Mouse (Mus musculus): ENCODE results near the gene Zfp961. TPM values are rescaled to one million over a fixed set of nuclear protein-coding genes. Genes with fewer than 3 reads are reported as not detected.
"Not testable (repeated sequence)": the region's sequence is repeated elsewhere in the genome, so short reads cannot be mapped to it uniquely, and the experiment has no call there.

Gene Zfp961
- polyA plus RNA-seq, 1 experiment: 3.4 TPM

DNA sequence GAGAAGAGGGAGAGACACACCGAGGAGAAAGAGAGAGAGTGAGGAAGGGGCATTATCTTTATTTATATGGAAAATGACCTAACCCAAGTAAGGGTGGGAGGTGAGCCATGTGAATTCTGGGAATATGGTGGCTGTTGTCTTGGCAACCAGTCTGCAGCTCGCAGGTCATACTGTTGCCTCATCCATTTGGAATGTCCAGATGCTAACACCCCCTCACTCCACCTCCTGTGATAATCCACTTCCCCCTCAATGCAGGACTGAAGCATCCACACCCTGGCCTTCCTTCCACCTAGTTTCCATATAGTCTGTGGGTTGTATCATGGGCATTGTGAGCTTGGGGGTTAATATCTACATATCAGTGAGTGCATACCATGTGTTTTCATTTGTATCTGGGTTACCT lies 69.0 kb downstream of the Zfp961 start:
- Histone ChIP-seq H3K27ac (ENCODE audit: control insufficient read depth, insufficient read depth, low read depth, low read length) (no peak overlapping the region), H3K36me3 (ENCODE audit: control insufficient read depth, insufficient read depth, low read length) (no peaks in the 10 kb centered on the region), H3K4me3 (ENCODE audit: control insufficient read depth, low read depth, low read length) (peak overlapping the region; percentile 49), H3K27me3 (ENCODE audit: control insufficient read depth, insufficient read depth, low read length) (no peaks in the 10 kb centered on the region), H3K4me1 (ENCODE audit: control insufficient read depth, insufficient read depth, low read length) (no peaks in the 10 kb centered on the region)
- no peak for TF ChIP-seq CTCF (IDR thresholded peaks at IDR 0.05; ENCODE audit: control insufficient read depth, insufficient read depth, insufficient replicate concordance, low read depth, low read length)
- no peak for TF ChIP-seq POLR2A (IDR thresholded peaks at IDR 0.05; ENCODE audit: control insufficient read depth, low read depth, low read length)

DNA sequence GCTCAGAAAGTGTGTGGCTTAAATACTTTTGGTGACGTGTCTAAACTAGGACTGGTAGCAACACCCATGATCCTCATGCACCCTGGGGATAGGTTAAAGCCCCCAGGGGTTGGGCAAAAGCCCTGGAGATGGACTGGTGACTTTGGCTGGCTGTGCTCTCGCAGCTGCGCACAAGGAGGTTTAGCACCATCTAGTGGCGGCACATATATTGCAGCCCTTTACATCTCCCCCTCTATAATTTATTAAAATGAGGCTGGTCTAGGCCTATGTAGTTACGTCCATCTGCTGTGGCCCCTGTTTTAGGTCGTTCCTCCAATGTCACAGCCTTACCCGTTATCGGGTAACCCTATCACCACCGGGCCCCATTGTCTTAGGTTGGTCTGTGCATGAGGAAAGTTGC lies 74.0 kb downstream of the Zfp961 start:
- not testable (repeated sequence) for H3K27me3 ChIP-seq (ENCODE audit: control insufficient read depth, insufficient read depth, low read length); H3K4me1 ChIP-seq (ENCODE audit: control insufficient read depth, insufficient read depth, low read length); H3K27ac ChIP-seq (ENCODE audit: control insufficient read depth, insufficient read depth, low read depth, low read length); H3K36me3 ChIP-seq (ENCODE audit: control insufficient read depth, insufficient read depth, low read length); H3K4me3 ChIP-seq (ENCODE audit: control insufficient read depth, low read depth, low read length)

DNA sequence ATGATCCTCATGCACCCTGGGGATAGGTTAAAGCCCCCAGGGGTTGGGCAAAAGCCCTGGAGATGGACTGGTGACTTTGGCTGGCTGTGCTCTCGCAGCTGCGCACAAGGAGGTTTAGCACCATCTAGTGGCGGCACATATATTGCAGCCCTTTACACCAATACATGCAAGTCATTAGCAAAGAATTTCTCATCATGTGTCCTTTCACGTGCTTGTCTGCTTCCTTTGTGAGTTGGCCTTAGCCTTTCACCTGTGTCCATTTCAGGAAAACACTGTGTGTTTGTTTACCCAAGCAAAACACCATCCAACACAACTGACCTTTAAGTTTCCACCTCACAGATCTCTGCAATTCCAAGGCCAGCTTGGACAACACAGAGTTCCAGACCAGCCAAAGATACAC lies 82.1 kb downstream of the Zfp961 start:
- H3K27ac ChIP-seq (ENCODE audit: control insufficient read depth, insufficient read depth, low read depth, low read length); H3K27me3 ChIP-seq (ENCODE audit: control insufficient read depth, insufficient read depth, low read length); H3K4me3 ChIP-seq (ENCODE audit: control insufficient read depth, low read depth, low read length); H3K36me3 ChIP-seq (ENCODE audit: control insufficient read depth, insufficient read depth, low read length); H3K4me1 ChIP-seq (ENCODE audit: control insufficient read depth, insufficient read depth, low read length): not testable (repeated sequence)

DNA sequence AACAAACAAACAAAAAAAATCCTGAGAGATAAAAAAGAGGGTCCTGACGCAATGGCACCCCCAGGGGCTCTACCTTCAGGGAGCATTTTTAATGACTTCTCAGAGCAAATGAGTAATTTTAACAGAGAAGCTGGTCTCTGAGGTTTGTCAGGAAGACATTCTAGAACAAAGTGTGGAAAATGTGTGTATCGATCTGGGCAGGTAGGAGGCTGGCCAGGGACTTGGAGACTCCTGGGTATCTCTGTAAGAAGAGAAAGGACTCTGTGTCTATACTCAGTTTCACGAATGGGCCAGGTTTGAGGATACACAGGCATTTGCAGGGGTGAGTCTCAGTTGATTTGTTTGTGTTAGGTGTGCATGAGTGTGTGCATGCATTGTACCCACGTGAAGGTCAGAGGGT lies 90.1 kb downstream of the Zfp961 start, which contains the start of gene Olfr372:
Olfr372 (plus strand) TSS at position 301 of the 400 bp plus-strand sequence.
- not testable (repeated sequence) for H3K4me1 ChIP-seq (ENCODE audit: control insufficient read depth, insufficient read depth, low read length); H3K27me3 ChIP-seq (ENCODE audit: control insufficient read depth, insufficient read depth, low read length); H3K36me3 ChIP-seq (ENCODE audit: control insufficient read depth, insufficient read depth, low read length); H3K27ac ChIP-seq (ENCODE audit: control insufficient read depth, insufficient read depth, low read depth, low read length); H3K4me3 ChIP-seq (ENCODE audit: control insufficient read depth, low read depth, low read length)

DNA sequence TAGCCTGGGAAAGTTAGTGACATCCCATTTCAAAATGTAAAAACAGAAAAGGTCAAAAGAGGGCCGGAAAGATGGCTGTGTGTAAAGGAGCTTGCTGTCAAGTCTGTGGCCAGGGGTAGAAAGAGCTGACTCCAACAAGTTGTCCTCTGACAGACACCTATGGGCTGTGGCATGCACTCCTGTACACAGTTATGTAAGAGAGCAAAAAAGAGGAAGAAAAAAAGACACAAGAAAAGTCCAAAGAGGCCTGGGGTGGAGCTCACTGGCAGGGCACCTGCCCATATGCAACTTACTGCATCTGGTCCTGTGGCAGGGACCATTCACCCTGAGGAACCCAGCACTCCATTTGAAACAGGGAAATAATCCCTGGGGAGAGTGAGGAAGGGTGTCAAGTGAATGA lies 91.7 kb downstream of the Zfp961 start:
- Histone ChIP-seq H3K27ac (ENCODE audit: control insufficient read depth, insufficient read depth, low read depth, low read length) (no peak overlapping the region), H3K36me3 (ENCODE audit: control insufficient read depth, insufficient read depth, low read length) (no peaks in the 10 kb centered on the region), H3K4me1 (ENCODE audit: control insufficient read depth, insufficient read depth, low read length) (no peaks in the 10 kb centered on the region), H3K4me3 (ENCODE audit: control insufficient read depth, low read depth, low read length) (no peak overlapping the region), H3K27me3 (ENCODE audit: control insufficient read depth, insufficient read depth, low read length) (no peaks in the 10 kb centered on the region)
- no peak for TF ChIP-seq POLR2A (IDR thresholded peaks at IDR 0.05; ENCODE audit: control insufficient read depth, low read depth, low read length)
- TF ChIP-seq CTCF (IDR thresholded peaks at IDR 0.05; ENCODE audit: control insufficient read depth, insufficient read depth, insufficient replicate concordance, low read depth, low read length): no peak

Other genes with a start within 250 kb of the Zfp961 start
- 0.17 and 0.23 TPM in 2 replicates for gene B3gnt3, start 249.2 kb upstream of the Zfp961 start, polyA plus RNA-seq (2012; rRNA removed)
- gene Fcho1, start 225.3 kb upstream of the Zfp961 start, polyA plus RNA-seq (2012; rRNA removed): 2.2 and 2.9 TPM in 2 replicates
- 0.25 and 0.29 TPM in 2 replicates for gene Zfp709, start 69.0 kb upstream of the Zfp961 start, polyA plus RNA-seq (2012; rRNA removed)
- 0.25 and 0.28 TPM in 2 replicates for gene Zfp882, start 42.4 kb upstream of the Zfp961 start, polyA plus RNA-seq (2012; rRNA removed)
- gene Zfp617, start 42.4 kb upstream of the Zfp961 start, polyA plus RNA-seq (2012; rRNA removed): 1.6 and 2.5 TPM in 2 replicates
- gene Cyp4f18, start 58.6 kb downstream of the Zfp961 start, polyA plus RNA-seq (2012; rRNA removed): 0.09 and 0.24 TPM in 2 replicates
- gene Olfr372, start 90.2 kb downstream of the Zfp961 start, polyA plus RNA-seq (2012; rRNA removed): not detected in 2 replicates
- gene Olfr373, start 132.1 kb downstream of the Zfp961 start, polyA plus RNA-seq (2012; rRNA removed): not detected in 2 replicates
- not detected in 2 replicates for gene Olfr374, start 156.0 kb downstream of the Zfp961 start, polyA plus RNA-seq (2012; rRNA removed)
- 4.6 and 5.5 TPM in 2 replicates for gene Tpm4, start 183.9 kb downstream of the Zfp961 start, polyA plus RNA-seq (2012; rRNA removed)
- gene Rab8a, start 210.2 kb downstream of the Zfp961 start, polyA plus RNA-seq (2012; rRNA removed): 33.7 and 44.0 TPM in 2 replicates
- gene Hsh2d, start 238.6 kb downstream of the Zfp961 start, polyA plus RNA-seq (2012; rRNA removed): 0.31 and 0.65 TPM in 2 replicates